Mouse (Mus musculus) stomach, postnatal 0 days (tissue): ENCODE measurements at regions not wholly inside any gene's neighbourhood (a gene's known extent, or its start where the extent isn't known, plus 50 kb on each side); places are given as distances from the start of the nearest gene placed in this dataset.
A peak's percentile ranks its signal among the peaks of the same experiment; 100 is the strongest.

Source experiments
- ATAC-seq: fragments of 200-750 bp; cut with Nextera tagmentation; 2 replicates; pipeline ENCODE4 v1.8.0; 2017; ENCODE audit not compliant: low FRiP score, low TSS enrichment
- DNase-seq: peaks from one replicate; pipeline ENCODE4 v3.0.0-alpha.2; 2016; ENCODE audit warnings: low spot score
- H3K27ac ChIP-seq: fragments of 300-500 bp; sonication (generic); replicated peaks from 2 replicates; pipeline ENCODE4 v1.5.1; 2014; ENCODE audit warnings: mild to moderate bottlenecking, control low read depth
- H3K27me3 ChIP-seq: fragments of 300-500 bp; sonication (generic); 2 replicates; pipeline ENCODE4 v1.6.1; 2014; ENCODE audit warnings: low read length; ENCODE audit not compliant: control insufficient read depth, insufficient read depth
- H3K36me3 ChIP-seq: fragments of 300-500 bp; sonication (generic); 2 replicates; pipeline ENCODE4 v1.6.1; 2014; ENCODE audit warnings: low read length, mixed read lengths; ENCODE audit not compliant: control insufficient read depth, insufficient read depth
- H3K4me1 ChIP-seq: fragments of 300-500 bp; sonication (generic); replicated peaks from 2 replicates; pipeline ENCODE4 v1.6.1; 2014; ENCODE audit warnings: antibody characterized with exemption; ENCODE audit not compliant: control insufficient read depth, insufficient read depth
- H3K4me2 ChIP-seq: fragments of 300-500 bp; sonication (generic); replicated peaks from 2 replicates; pipeline ENCODE4 v1.6.1; 2014; ENCODE audit warnings: low read depth, mild to moderate bottlenecking, control low read depth, moderate library complexity
- H3K4me3 ChIP-seq: fragments of 300-500 bp; sonication (generic); 2 replicates; pipeline ENCODE4 v1.5.1; 2014; ENCODE audit warnings: low read depth, low read length, control low read depth
- H3K9ac ChIP-seq: fragments of 300-500 bp; sonication (generic); 2 replicates; pipeline ENCODE4 v1.6.1; 2014; ENCODE audit warnings: mild to moderate bottlenecking, low read length, control low read depth, mixed read lengths
- H3K9me3 ChIP-seq: fragments of 300-500 bp; sonication (generic); 2 replicates; pipeline ENCODE4 v1.6.1; 2016; ENCODE audit warnings: low read length; ENCODE audit not compliant: control insufficient read depth
- CTCF ChIP-seq: IDR thresholded peaks from 2 replicates; pipeline ENCODE4 v1.5.1; 2016; ENCODE audit warnings: antibody characterized with exemption, low read depth, mild to moderate bottlenecking, moderate library complexity
- EP300 ChIP-seq: optimal IDR thresholded peaks from 2 replicates; pipeline ENCODE3; 2016; ENCODE audit warnings: antibody characterized with exemption
- WGBS: fragments of 180-500 bp; shearing (Covaris S2); extraction: QIAGEN DNeasy Blood & Tissue Kit; methylation state at CpG from one replicate; pipeline ENCODE4 v1.1.7; 2014; 5-methylcytosine and 5-hydroxymethylcytosine counted together

GRCm38 (mm10) chr19:54202456-54202855 lies 158.5 kb downstream of the Adra2a start:
- DNase-seq (no peak), ATAC-seq (no peak)
- 74% methylated on average over 6 of the region's 6 CpGs for WGBS
- H3K9me3 ChIP-seq = no peaks in the 10 kb centered on the region
- H3K27me3 ChIP-seq = no peaks in the 10 kb centered on the region
- H3K4me1 ChIP-seq = no peaks in the 10 kb centered on the region
- H3K4me3 ChIP-seq = no peak overlapping the region
- no peak overlapping the region for H3K27ac ChIP-seq
- no peak for TF ChIP-seq EP300
- TF ChIP-seq CTCF = no peak
- H3K4me2 ChIP-seq = no peak overlapping the region
- no peaks in the 10 kb centered on the region for H3K36me3 ChIP-seq
- no peak overlapping the region for H3K9ac ChIP-seq

- DNase-seq (peak; percentile 54), ATAC-seq (peak; percentile 83)
- Histone ChIP-seq H3K4me2 (no peak overlapping the region), H3K9me3 (no peaks in the 10 kb centered on the region), H3K9ac (no peak overlapping the region), H3K4me1 (no peaks in the 10 kb centered on the region), H3K36me3 (no peaks in the 10 kb centered on the region), H3K27me3 (no peaks in the 10 kb centered on the region), H3K4me3 (no peak overlapping the region), H3K27ac (no peak overlapping the region)
- 49% methylated on average over 6 of the region's 6 CpGs for WGBS
- TF ChIP-seq EP300 (no peak), CTCF (peak; percentile 67)
Observed at GRCm38 (mm10) chr19:54206819-54207218, 162.9 kb downstream of the Adra2a start.

GRCm38 (mm10) chr19:54212169-54212568 lies 168.2 kb downstream of the Adra2a start:
- H3K9me3 ChIP-seq = no peaks in the 10 kb centered on the region
- ATAC-seq (no peak), DNase-seq (no peak)
- no peaks in the 10 kb centered on the region for H3K27me3 ChIP-seq
- H3K36me3 ChIP-seq = no peaks in the 10 kb centered on the region
- no peak overlapping the region for H3K4me2 ChIP-seq
- no peak overlapping the region for H3K4me3 ChIP-seq
- TF ChIP-seq EP300 = no peak
- no peak for TF ChIP-seq CTCF
- 51% methylated on average over 7 of the region's 7 CpGs for WGBS
- H3K4me1 ChIP-seq = no peaks in the 10 kb centered on the region
- no peak overlapping the region for H3K27ac ChIP-seq
- H3K9ac ChIP-seq = no peak overlapping the region

GRCm38 (mm10) chr19:54244176-54244575 lies 200.2 kb downstream of the Adra2a start:
- Histone ChIP-seq H3K36me3 (no peaks in the 10 kb centered on the region), H3K9ac (no peak overlapping the region), H3K27me3 (no peaks in the 10 kb centered on the region), H3K4me2 (no peak overlapping the region), H3K27ac (no peak overlapping the region), H3K9me3 (no peaks in the 10 kb centered on the region), H3K4me1 (no peaks in the 10 kb centered on the region), H3K4me3 (no peak overlapping the region)
- TF ChIP-seq CTCF = no peak
- 52% methylated on average over 6 of the region's 6 CpGs for WGBS
- ATAC-seq (no peak), DNase-seq (no peak)

- H3K4me2 ChIP-seq = no peak overlapping the region
- WGBS = 11% methylated on average over 6 of the region's 6 CpGs
- peak; percentile 30 for DNase-seq
Observed at GRCm38 (mm10) chr19:54248256-54248936, 204.4 kb downstream of the Adra2a start.

GRCm38 (mm10) chr19:54252145-54252664 lies 208.3 kb downstream of the Adra2a start:
- no peaks in the 10 kb centered on the region for H3K4me1 ChIP-seq
- TF ChIP-seq CTCF = no peak
- TF ChIP-seq EP300 = no peak
- H3K4me2 ChIP-seq = no peak overlapping the region
- no peak for DNase-seq
- no peak overlapping the region for H3K9ac ChIP-seq
- no peak overlapping the region for H3K27ac ChIP-seq
- H3K9me3 ChIP-seq = no peaks in the 10 kb centered on the region
- no peaks in the 10 kb centered on the region for H3K36me3 ChIP-seq
- no peak for ATAC-seq
- H3K27me3 ChIP-seq = no peaks in the 10 kb centered on the region
- no peak overlapping the region for H3K4me3 ChIP-seq
- 89% methylated on average over 7 of the region's 7 CpGs for WGBS

More at GRCm38 (mm10) chr19:54248256-54248936, 204.4 kb downstream of the Adra2a start:
- ATAC-seq = no peak
- H3K4me1 ChIP-seq = no peaks in the 10 kb centered on the region
- no peaks in the 10 kb centered on the region for H3K36me3 ChIP-seq
- H3K27me3 ChIP-seq = no peaks in the 10 kb centered on the region
- H3K4me3 ChIP-seq = no peak overlapping the region
- no peaks in the 10 kb centered on the region for H3K9me3 ChIP-seq
- no peak for TF ChIP-seq EP300
- TF ChIP-seq CTCF = peak; percentile 58
- H3K27ac ChIP-seq = no peak overlapping the region
- no peak overlapping the region for H3K9ac ChIP-seq
